Mouse (Mus musculus): ENCODE data around the gene Odf2l.

Odf2l gene

DNA sequence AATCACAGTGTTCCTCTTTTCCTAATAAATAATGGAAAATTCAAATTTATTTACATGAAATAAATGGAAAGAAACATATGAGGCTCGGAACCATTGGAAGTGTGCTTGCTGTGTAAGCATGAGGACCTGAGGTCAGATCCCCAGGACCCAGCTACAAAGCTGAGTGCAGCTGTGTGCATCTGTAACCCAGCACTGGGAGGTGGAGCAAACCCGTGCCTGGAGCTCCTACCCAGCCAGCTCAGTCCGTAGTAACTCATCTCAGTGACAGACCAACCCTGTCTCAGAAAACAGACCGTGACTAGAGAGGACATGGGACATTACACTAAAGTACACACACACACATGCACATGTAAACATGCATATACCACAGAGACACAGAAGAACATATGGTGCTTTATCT is 21.8 kb downstream of the Odf2l start:
- no peak for DNase-seq (ENCODE audit: low spot score)

DNA sequence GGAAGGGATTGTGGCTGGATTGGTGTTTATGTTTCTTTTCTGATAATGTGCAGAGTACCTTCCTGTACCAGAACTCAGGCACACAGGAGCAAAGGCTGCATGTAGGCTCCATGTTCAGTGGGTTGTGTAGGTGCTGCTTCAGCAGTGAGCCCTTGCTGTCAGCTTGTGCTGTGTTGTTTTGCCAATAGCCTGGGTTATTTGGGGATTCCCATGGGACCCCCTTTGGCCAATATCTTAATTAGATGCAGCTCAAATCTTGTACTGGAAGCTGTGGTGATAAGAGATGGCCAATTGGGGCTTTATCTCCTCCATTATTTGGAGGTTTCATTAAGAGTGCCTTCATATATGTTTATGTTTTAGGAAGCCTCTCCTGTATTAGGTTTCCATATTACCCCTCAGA is 24.5 kb downstream of the Odf2l start:
- DNase-seq (ENCODE audit: low spot score): no peak

- peak; percentile 58 for DNase-seq (ENCODE audit: low spot score)
Measured at GRCm38 (mm10) chr3:145143856-145144255, 25.5 kb downstream of the Odf2l start.

- DNase-seq (ENCODE audit: low spot score): no peak
Measured at GRCm38 (mm10) chr3:145146871-145147270, 28.5 kb downstream of the Odf2l start.

DNA sequence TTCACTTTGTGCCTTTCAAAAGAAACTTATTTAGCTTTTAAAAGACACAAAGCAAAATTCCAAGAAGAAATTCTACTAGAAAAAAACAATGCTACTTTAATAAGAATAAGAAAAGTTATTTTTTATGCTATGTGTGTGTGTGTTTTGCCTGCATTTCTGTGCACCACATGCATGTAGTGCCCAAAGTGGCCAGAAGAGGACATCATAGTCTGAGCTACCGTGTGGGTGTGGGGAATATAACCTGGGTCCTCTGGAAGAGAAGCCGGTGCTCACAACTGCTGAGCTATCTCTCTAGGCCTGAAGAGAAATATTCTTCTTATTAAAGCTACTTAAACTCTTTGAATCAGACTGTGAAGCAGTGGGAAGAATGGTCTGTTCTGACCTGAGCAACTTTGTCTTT is 29.1 kb downstream of the Odf2l start:
- DNase-seq (ENCODE audit: low spot score): no peak

DNA sequence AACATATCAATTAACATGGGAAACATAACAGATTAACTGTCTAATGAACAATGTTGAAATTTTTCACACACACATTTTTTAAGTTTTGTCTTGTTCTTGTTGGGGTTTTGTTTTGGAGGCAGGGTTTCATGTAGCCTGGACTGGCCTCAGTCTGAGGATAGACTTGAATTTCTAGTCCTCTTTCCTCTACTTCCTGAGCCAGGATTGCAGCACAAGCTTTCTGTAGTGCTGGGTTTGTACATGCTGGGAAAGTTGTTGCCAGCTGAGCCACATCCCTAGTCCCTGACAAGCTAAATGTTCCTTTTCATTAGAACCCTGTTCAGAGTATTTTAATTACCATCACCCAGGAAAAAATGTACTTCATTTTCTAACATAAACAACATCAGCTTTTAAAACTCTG is 29.6 kb downstream of the Odf2l start:
- DNase-seq (ENCODE audit: low spot score): no peak

- no peak for DNase-seq (ENCODE audit: low spot score)
Measured at GRCm38 (mm10) chr3:145151092-145151491, 32.7 kb downstream of the Odf2l start.

GRCm38 (mm10) chr3:145151933-145152332 is 33.5 kb downstream of the Odf2l start:
- DNase-seq (ENCODE audit: low spot score): no peak

- DNase-seq (ENCODE audit: low spot score): no peak
Measured at GRCm38 (mm10) chr3:145156883-145157282, 38.5 kb downstream of the Odf2l start.

DNA sequence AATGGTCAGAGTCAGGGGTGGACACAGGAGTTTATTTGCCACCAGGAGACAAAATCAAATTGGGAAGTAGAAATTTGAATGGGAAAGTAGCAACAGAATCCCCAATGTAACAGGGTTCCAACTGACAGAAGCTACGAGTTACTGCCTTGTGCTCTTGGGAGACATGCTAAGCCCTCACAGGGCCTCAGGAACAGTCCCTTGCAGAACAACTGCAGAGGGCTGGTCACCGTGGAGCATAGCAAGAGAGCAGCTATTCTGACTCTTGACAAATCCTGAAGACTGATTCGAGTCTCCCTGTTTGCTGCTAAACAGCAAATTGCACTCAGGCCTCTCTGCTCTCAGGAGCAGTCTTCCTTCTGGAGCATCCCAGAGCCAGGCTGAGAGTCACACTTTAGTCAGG is 40.1 kb downstream of the Odf2l start:
- DNase-seq (ENCODE audit: low spot score): no peak

GRCm38 (mm10) chr3:145166741-145167140 is 48.4 kb downstream of the Odf2l start:
- no peak for DNase-seq (ENCODE audit: low spot score)

GRCm38 (mm10) chr3:145167766-145168165 is 49.4 kb downstream of the Odf2l start:
- no peak for DNase-seq (ENCODE audit: low spot score)

- no peak for DNase-seq (ENCODE audit: low spot score)
Measured at GRCm38 (mm10) chr3:145168844-145169696, 50.7 kb downstream of the Odf2l start.

- DNase-seq (ENCODE audit: low spot score): no peak
Measured at GRCm38 (mm10) chr3:145170028-145170427, 51.6 kb downstream of the Odf2l start.

- DNase-seq (ENCODE audit: low spot score): no peak
Measured at GRCm38 (mm10) chr3:145170604-145171389, 52.4 kb downstream of the Odf2l start.

DNA sequence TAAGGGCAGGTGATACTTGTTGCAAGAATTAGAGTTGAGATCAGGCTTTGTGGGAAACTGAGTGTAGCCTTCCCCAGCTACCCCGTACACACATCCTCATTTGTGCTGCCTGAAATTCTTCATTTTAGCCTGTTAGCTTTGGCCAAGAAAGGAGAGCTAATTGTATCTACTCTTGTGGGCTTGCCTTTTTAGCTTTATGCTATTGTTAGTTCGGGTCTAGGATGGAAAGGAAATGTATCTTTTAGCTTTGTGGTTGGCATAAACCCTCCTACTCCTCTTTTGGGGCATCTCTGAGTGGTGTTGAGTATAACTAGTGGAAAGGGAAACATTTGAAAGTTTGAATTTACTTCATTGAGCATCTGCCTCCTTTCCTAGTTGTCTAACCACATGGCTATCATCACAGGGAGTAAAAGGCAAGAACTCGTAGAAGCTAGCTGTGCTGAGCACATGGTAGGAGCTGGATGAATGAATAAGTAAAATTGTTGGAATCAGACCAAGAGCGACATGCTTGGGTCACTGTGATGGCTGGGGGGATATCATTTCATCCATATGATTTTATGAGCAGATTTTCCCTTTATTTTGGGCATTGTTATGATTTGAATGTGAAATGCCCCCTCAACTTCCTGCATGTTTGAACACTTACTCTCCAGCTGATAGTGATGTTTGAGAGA is 53.1 kb downstream of the Odf2l start:
- no peak for DNase-seq (ENCODE audit: low spot score)

GRCm38 (mm10) chr3:145184645-145185044 is 66.3 kb downstream of the Odf2l start:
- no peak for DNase-seq (ENCODE audit: low spot score)

GRCm38 (mm10) chr3:145191972-145192371 is 73.6 kb downstream of the Odf2l start:
- no peak for DNase-seq (ENCODE audit: low spot score)

GRCm38 (mm10) chr3:145195240-145195923 is 77.0 kb downstream of the Odf2l start:
- no peak for DNase-seq (ENCODE audit: low spot score)

- DNase-seq (ENCODE audit: low spot score): no peak
Measured at GRCm38 (mm10) chr3:145198050-145198449, 79.7 kb downstream of the Odf2l start.
